Mouse (Mus musculus): ENCODE results near the gene 4931422A03Rik. TPM values are rescaled to one million over a fixed set of nuclear protein-coding genes. Genes with fewer than 3 reads are reported as not detected.

4931422A03Rik gene
- total and polyA plus RNA-seq, 2 experiments = not detected

DNA sequence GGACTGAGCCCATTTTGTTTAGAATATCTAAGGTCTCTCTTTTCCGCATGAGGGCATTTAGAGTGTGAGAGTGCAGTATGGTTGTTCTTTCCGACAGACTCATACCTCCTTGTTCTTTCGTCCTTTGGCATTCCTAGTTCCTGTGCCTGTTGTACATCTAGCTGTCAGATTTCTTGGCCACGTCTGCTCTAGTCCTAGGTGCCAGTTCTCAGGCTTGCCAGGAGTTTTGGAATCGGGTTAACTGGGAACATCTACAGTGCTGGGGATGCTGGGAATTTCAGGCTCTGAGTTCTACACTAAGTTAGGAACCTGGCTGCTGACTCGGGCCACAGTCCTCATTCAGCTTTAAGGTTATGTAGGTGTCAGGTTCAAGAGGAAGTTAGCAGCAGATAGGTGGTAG, 7.4 kb upstream of the 4931422A03Rik start:
- Histone ChIP-seq H3K36me3 (ENCODE audit: control insufficient read depth, insufficient read depth, low read length) (peaks cover 49% of the 10 kb centered on the region), H3K4me3 (ENCODE audit: insufficient read depth, low read depth, low read length) (no peak overlapping the region), H3K27me3 (ENCODE audit: control insufficient read depth, insufficient read depth, low read length) (no peaks in the 10 kb centered on the region), H3K9ac (ENCODE audit: low read depth, low read length) (no peak overlapping the region), H3K27ac (replicated peaks; ENCODE audit: insufficient read depth, low read depth, low read length) (no peak overlapping the region; the same call in 1 of the 2 replicates), H3K4me1 (ENCODE audit: control insufficient read depth, insufficient read depth, low read length) (peaks cover 13% of the 10 kb centered on the region; the same call in 1 of the 2 replicates), H3K79me2 (ENCODE audit: control insufficient read depth, insufficient read depth, low read length) (peaks cover 4% of the 10 kb centered on the region; the same call in 1 of the 2 replicates)
- WGBS = 36% methylated on average over 6 of the region's 6 CpGs
- DNase-seq (ENCODE audit: extremely low read depth, low read depth, low spot score) = peak; percentile 76
- no peak for TF ChIP-seq CTCF (IDR thresholded peaks at IDR 0.05; ENCODE audit: low read depth, low read length)
- no peak for TF ChIP-seq POLR2A (IDR thresholded peaks at IDR 0.05; ENCODE audit: extremely low read depth, insufficient read depth, low read length)

DNA sequence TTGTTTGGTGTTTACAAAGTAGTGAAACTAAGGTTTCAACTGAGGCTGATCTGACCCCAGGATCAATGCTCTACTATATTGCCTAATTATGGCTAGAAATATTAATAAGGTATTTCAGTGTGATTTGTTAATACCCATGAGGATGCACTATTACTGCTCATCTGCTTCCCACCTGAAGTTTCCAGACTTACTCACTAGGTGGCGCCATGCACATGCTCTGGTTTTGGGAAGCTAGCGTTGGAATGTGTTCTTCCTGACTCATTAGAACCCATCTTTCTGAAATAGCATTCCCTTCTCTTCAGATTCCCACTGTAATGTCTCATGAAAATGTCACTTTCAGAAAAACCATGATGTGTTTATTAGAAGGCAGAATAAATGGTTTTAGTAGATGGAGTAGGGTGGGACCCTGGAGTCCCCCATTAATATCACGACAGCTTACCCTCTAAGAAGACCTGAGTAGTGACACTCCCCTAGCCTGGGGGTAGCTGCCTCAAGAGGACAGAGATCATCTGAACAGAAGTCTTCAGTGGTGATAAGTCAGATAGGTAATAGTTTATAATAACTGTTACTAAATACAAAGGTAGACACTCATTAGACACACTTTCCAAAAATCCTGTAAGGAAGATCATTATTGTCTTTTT, 6.8 kb upstream of the 4931422A03Rik start:
- Histone ChIP-seq H3K36me3 (ENCODE audit: control insufficient read depth, insufficient read depth, low read length) (peaks cover 52% of the 10 kb centered on the region), H3K9ac (ENCODE audit: low read depth, low read length) (no peak overlapping the region), H3K4me1 (ENCODE audit: control insufficient read depth, insufficient read depth, low read length) (peaks cover 13% of the 10 kb centered on the region), H3K27ac (replicated peaks; ENCODE audit: insufficient read depth, low read depth, low read length) (no peak overlapping the region), H3K27me3 (ENCODE audit: control insufficient read depth, insufficient read depth, low read length) (no peaks in the 10 kb centered on the region), H3K4me3 (ENCODE audit: insufficient read depth, low read depth, low read length) (no peak overlapping the region), H3K79me2 (ENCODE audit: control insufficient read depth, insufficient read depth, low read length) (peaks cover 4% of the 10 kb centered on the region; the same call in 1 of the 2 replicates)
- TF ChIP-seq POLR2A (IDR thresholded peaks at IDR 0.05; ENCODE audit: extremely low read depth, insufficient read depth, low read length) (no peak), CTCF (IDR thresholded peaks at IDR 0.05; ENCODE audit: low read depth, low read length) (peak; percentile 76)
- WGBS = 33% methylated on average over 3 of the region's 3 CpGs
- peak; percentile 56 for DNase-seq (ENCODE audit: extremely low read depth, low read depth, low spot score)

DNA sequence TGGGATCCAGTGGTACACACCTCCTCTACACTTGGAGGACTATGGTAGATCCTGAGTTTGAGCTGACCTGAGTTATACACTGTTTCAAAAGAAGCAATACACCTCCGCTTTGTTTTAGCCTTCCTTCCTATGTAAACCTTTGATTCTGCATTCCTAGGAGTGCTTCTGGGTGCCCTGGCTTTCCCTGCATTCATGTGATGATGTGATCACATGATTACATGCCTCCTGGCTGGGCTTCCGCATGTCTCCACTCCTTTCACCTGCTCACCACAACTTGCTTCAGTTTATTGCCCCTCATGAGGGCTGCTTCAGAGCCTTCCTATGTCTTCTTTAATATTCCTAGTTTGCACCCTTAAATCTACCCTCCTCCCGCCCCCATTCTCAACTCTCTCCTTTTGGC, 3.9 kb upstream of the 4931422A03Rik start:
- Histone ChIP-seq H3K79me2 (ENCODE audit: control insufficient read depth, insufficient read depth, low read length) (peaks cover 18% of the 10 kb centered on the region), H3K27ac (replicated peaks; ENCODE audit: insufficient read depth, low read depth, low read length) (no peak overlapping the region), H3K36me3 (ENCODE audit: control insufficient read depth, insufficient read depth, low read length) (peaks cover 38% of the 10 kb centered on the region), H3K4me1 (ENCODE audit: control insufficient read depth, insufficient read depth, low read length) (peaks cover 11% of the 10 kb centered on the region), H3K4me3 (ENCODE audit: insufficient read depth, low read depth, low read length) (no peak overlapping the region), H3K27me3 (ENCODE audit: control insufficient read depth, insufficient read depth, low read length) (no peaks in the 10 kb centered on the region), H3K9ac (ENCODE audit: low read depth, low read length) (no peak overlapping the region)
- DNase-seq (ENCODE audit: extremely low read depth, low read depth, low spot score) = no peak
- TF ChIP-seq CTCF (IDR thresholded peaks at IDR 0.05; ENCODE audit: low read depth, low read length) (no peak), POLR2A (IDR thresholded peaks at IDR 0.05; ENCODE audit: extremely low read depth, insufficient read depth, low read length) (no peak)
- 78% methylated on average over 3 of the region's 3 CpGs for WGBS

DNA sequence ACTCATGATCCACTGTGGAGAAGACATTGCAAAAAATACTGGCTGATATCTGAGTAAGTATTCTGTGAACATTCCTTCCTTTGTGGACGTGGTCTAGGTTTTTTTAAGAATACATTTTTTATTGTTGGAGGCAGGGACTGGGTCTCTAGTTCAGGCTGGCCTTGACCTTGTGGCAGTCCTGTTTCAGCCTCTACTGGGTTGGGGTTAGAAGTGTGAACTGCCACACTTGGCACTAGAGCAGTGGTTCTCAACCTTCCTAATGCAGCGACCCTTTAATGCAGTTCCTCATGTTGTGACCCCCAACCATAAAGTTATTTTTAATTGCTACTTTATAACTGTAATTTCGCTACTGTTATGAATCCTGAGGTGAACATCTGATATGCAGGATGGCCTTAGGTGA, 2.2 kb upstream of the 4931422A03Rik start:
- WGBS = 35% methylated on average over 3 of the region's 3 CpGs
- Histone ChIP-seq H3K79me2 (ENCODE audit: control insufficient read depth, insufficient read depth, low read length) (peaks cover 14% of the 10 kb centered on the region), H3K27ac (replicated peaks; ENCODE audit: insufficient read depth, low read depth, low read length) (no peak overlapping the region; the same call in 1 of the 2 replicates), H3K27me3 (ENCODE audit: control insufficient read depth, insufficient read depth, low read length) (no peaks in the 10 kb centered on the region), H3K4me3 (ENCODE audit: insufficient read depth, low read depth, low read length) (no peak overlapping the region), H3K36me3 (ENCODE audit: control insufficient read depth, insufficient read depth, low read length) (peaks cover 27% of the 10 kb centered on the region), H3K4me1 (ENCODE audit: control insufficient read depth, insufficient read depth, low read length) (peaks cover 11% of the 10 kb centered on the region), H3K9ac (ENCODE audit: low read depth, low read length) (no peak overlapping the region)
- TF ChIP-seq CTCF (IDR thresholded peaks at IDR 0.05; ENCODE audit: low read depth, low read length) = no peak
- TF ChIP-seq POLR2A (IDR thresholded peaks at IDR 0.05; ENCODE audit: extremely low read depth, insufficient read depth, low read length) = no peak
- DNase-seq (ENCODE audit: extremely low read depth, low read depth, low spot score) = peak; percentile 58

DNA sequence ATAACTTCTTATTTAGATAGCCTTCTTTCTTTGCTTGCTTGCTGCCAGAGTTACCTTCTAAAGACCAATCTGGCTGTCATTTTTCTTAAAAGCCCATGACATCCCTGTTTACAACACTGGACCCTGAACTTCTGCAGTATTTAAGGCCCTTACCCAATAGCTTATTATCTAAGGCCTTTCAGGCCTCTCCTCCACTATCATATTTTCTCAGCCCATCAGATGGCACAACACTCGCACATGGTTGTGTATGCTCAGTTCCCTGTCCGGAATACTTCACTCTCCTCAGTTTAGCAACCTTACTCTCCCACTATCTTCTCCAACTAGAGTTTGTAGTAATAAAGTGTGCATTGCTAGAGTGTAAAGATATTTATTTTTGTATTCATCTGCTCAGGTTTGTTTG, 913 bp upstream of the 4931422A03Rik start:
- H3K79me2 ChIP-seq (ENCODE audit: control insufficient read depth, insufficient read depth, low read length) = peaks cover 14% of the 10 kb centered on the region
- H3K27ac ChIP-seq (replicated peaks; ENCODE audit: insufficient read depth, low read depth, low read length) = peak overlapping the region; percentile 99
- H3K4me3 ChIP-seq (ENCODE audit: insufficient read depth, low read depth, low read length) = peak overlapping the region; percentile 98
- peaks cover 20% of the 10 kb centered on the region for H3K36me3 ChIP-seq (ENCODE audit: control insufficient read depth, insufficient read depth, low read length)
- no peaks in the 10 kb centered on the region for H3K27me3 ChIP-seq (ENCODE audit: control insufficient read depth, insufficient read depth, low read length)
- H3K9ac ChIP-seq (ENCODE audit: low read depth, low read length) = peak overlapping the region; percentile 48; the same call in 1 of the 2 replicates
- DNase-seq (ENCODE audit: extremely low read depth, low read depth, low spot score) = peak; percentile 72
- peaks cover 8% of the 10 kb centered on the region for H3K4me1 ChIP-seq (ENCODE audit: control insufficient read depth, insufficient read depth, low read length)
- TF ChIP-seq CTCF (IDR thresholded peaks at IDR 0.05; ENCODE audit: low read depth, low read length) (no peak), POLR2A (IDR thresholded peaks at IDR 0.05; ENCODE audit: extremely low read depth, insufficient read depth, low read length) (no peak)
- WGBS = 13% methylated on average over 2 of the region's 2 CpGs
